Mouse (Mus musculus): ENCODE results near the gene Olfr1340.

The Olfr1340 gene

GRCm38 (mm10) chr4:118731875-118732274 is 11.9 kb downstream of the Olfr1340 start, which contains the start of gene Olfr1339:
Gene Olfr1339 (plus strand): TSS chr4:118732175.
- no peaks in the 10 kb centered on the region for H3K9me3 ChIP-seq (ENCODE audit: low read length)
- H3K36me3 ChIP-seq (ENCODE audit: insufficient read depth, low read length), result no peaks in the 10 kb centered on the region
- H3K4me1 ChIP-seq (replicated peaks; ENCODE audit: low read depth, low read length), result 0 out of 2 replicates have a peak, but pooled peaks cover 3% of the 10 kb centered on the region
- peaks cover 27% of the 10 kb centered on the region for H3K27me3 ChIP-seq (ENCODE audit: insufficient read depth, low read length)
- no peak within 1 kb of the TSS for H3K4me3 ChIP-seq (replicated peaks; ENCODE audit: low read length)
- TF ChIP-seq NANOG (IDR thresholded peaks at IDR 0.05; ENCODE audit: borderline replicate concordance, low read length) (no peak), POU5F1 (IDR thresholded peaks at IDR 0.05; ENCODE audit: borderline replicate concordance, low read length) (no peak), CTCF (conservative IDR thresholded peaks at IDR 0.05; ENCODE audit: low read length) (no peak)

- TF ChIP-seq NANOG (IDR thresholded peaks at IDR 0.05; ENCODE audit: borderline replicate concordance, low read length) (no peak), CTCF (conservative IDR thresholded peaks at IDR 0.05; ENCODE audit: low read length) (no peak), POU5F1 (IDR thresholded peaks at IDR 0.05; ENCODE audit: borderline replicate concordance, low read length) (no peak)
- no peaks in the 10 kb centered on the region for H3K36me3 ChIP-seq (ENCODE audit: insufficient read depth, low read length)
- peaks cover 34% of the 10 kb centered on the region for H3K27me3 ChIP-seq (ENCODE audit: insufficient read depth, low read length)
- H3K9me3 ChIP-seq (ENCODE audit: low read length), result no peaks in the 10 kb centered on the region
- H3K4me1 ChIP-seq (replicated peaks; ENCODE audit: low read depth, low read length), result peaks cover 27% of the 10 kb centered on the region
- H3K4me3 ChIP-seq (replicated peaks; ENCODE audit: low read length), result 0 out of 2 replicates have a peak overlapping the region, but pooled peaks have one; percentile 30
Measured at GRCm38 (mm10) chr4:118739574-118739973, 19.6 kb downstream of the Olfr1340 start.

DNA sequence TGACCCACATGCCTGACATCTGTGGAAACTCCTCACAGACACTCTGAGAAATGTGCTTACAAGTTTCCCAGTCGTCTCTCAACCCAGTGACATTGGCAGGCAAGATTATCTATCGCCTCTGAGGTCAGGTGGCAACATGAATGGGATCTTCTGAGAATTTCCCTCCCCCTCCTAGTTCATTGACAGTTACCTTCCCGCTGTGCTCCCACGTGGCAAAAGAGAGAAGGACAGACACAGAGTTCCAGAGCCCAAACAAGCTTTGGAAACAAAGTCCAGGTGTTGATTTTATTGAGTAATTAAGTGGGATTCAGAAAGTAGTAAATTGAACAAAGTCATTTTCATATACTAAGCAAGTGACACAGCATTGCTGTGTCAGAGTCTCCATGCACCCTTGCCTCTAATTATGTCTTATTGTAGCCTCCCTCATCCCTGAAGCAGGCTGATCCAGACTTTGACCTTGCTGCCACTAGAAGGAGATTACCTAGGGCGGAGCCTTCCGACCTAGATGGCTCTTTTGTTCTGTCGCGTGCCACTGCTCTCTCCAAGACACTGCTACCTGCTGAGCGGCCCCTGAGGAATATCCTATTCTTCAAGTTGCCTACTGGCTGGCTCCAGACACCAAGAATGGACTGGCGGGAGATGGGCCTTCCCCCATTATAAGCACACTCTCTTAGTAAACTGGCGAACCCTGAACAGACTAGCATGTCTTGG is 21.2 kb downstream of the Olfr1340 start:
- H3K9me3 ChIP-seq (ENCODE audit: low read length), result 0 out of 2 replicates have a peak, but pooled peaks cover under 1% of the 10 kb centered on the region
- peaks cover 24% of the 10 kb centered on the region for H3K27me3 ChIP-seq (ENCODE audit: insufficient read depth, low read length)
- peaks cover 27% of the 10 kb centered on the region for H3K4me1 ChIP-seq (replicated peaks; ENCODE audit: low read depth, low read length)
- TF ChIP-seq CTCF (conservative IDR thresholded peaks at IDR 0.05; ENCODE audit: low read length) (no peak), NANOG (IDR thresholded peaks at IDR 0.05; ENCODE audit: borderline replicate concordance, low read length) (peak; percentile 92)
- H3K4me3 ChIP-seq (replicated peaks; ENCODE audit: low read length), result peak overlapping the region; percentile 73
- no peaks in the 10 kb centered on the region for H3K36me3 ChIP-seq (ENCODE audit: insufficient read depth, low read length)

GRCm38 (mm10) chr4:118741881-118742280 is 21.9 kb downstream of the Olfr1340 start:
- TF ChIP-seq POU5F1 (IDR thresholded peaks at IDR 0.05; ENCODE audit: borderline replicate concordance, low read length), result no peak
- no peak for TF ChIP-seq NANOG (IDR thresholded peaks at IDR 0.05; ENCODE audit: borderline replicate concordance, low read length)
- TF ChIP-seq CTCF (conservative IDR thresholded peaks at IDR 0.05; ENCODE audit: low read length), result no peak
- Histone ChIP-seq H3K9me3 (ENCODE audit: low read length) (peaks cover 3% of the 10 kb centered on the region; the same call in 1 of the 2 replicates), H3K4me3 (replicated peaks; ENCODE audit: low read length) (peak overlapping the region; percentile 73), H3K4me1 (replicated peaks; ENCODE audit: low read depth, low read length) (peaks cover 27% of the 10 kb centered on the region), H3K27me3 (ENCODE audit: insufficient read depth, low read length) (peaks cover 18% of the 10 kb centered on the region), H3K36me3 (ENCODE audit: insufficient read depth, low read length) (no peaks in the 10 kb centered on the region)

DNA sequence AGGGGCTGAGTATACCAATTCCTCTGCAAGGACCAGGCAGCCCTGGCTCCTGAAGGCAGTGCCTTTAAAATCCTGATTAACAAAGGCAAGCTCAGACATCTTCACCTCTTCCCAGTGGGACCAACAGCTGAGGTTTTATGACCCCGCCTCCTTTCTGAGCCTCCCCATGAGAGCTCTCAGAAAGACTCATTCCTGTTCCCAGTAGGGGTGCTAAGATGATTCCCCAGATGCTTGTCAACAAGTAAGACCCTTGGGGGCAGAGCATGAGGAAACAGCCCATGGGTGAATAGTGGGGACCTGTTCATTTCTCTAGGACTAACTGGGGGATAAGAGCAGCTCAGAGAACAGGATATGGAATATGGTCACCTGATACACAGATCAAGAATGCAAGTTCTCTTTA is 38.7 kb downstream of the Olfr1340 start, which contains the start of gene Olfr1338:
TSS of gene Olfr1338 (minus strand) at position 101 of the 400 bp plus-strand sequence.
- no peak within 1 kb of the TSS for H3K4me3 ChIP-seq (replicated peaks; ENCODE audit: low read length)
- H3K27me3 ChIP-seq (ENCODE audit: insufficient read depth, low read length), result no peaks in the 10 kb centered on the region
- TF ChIP-seq POU5F1 (IDR thresholded peaks at IDR 0.05; ENCODE audit: borderline replicate concordance, low read length), result no peak
- TF ChIP-seq NANOG (IDR thresholded peaks at IDR 0.05; ENCODE audit: borderline replicate concordance, low read length), result no peak
- no peak for TF ChIP-seq CTCF (conservative IDR thresholded peaks at IDR 0.05; ENCODE audit: low read length)
- peaks cover 5% of the 10 kb centered on the region for H3K4me1 ChIP-seq (replicated peaks; ENCODE audit: low read depth, low read length)
- no peaks in the 10 kb centered on the region for H3K36me3 ChIP-seq (ENCODE audit: insufficient read depth, low read length)
- peaks cover 21% of the 10 kb centered on the region for H3K9me3 ChIP-seq (ENCODE audit: low read length)
